Mouse (Mus musculus): Measurements from ENCODE around the gene Plekhm3.

DNA sequence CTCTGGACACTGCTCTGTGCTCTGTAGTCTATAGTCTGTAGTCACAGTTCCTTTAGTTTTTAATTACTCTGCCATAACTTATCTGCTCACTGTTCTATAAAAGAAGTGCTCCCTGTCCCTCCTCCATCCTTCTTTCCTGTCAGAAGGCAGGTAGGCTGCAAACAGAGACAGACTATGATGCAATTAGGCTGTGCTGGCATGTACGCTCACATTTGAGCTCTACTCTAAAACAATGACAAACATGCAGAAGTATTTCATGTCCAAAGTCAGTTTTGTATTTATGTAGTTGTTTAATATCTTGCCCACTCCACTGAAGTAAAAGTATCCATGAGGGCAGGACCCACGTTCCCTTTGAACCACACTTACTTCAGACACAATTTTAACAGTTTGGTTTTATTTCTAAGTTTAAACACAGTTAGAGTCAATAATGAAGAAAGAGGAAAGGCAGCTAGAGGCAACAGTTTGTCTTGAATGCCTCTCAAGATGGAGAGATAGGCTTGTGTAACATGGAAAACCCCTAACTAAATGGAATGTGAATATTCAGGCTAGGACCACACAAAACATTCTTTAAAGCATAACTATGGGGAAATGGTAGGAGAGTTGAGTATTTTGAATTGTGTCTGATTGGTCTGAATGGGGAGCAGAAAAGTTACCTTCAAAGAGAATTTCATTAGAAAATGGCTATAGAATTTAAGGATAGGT is 69.0 kb downstream of the Plekhm3 start:
- TF ChIP-seq POLR2A (IDR thresholded peaks at IDR 0.05; ENCODE audit: control insufficient read depth, low read depth, low read length) (no peak), CTCF (IDR thresholded peaks at IDR 0.05; ENCODE audit: control insufficient read depth, insufficient read depth, insufficient replicate concordance, low read depth, low read length) (no peak)

Measured in testis, adult 2 months (tissue).